ENCODE assay signal across 13 mouse cellular contexts in the genomic region with DNA sequence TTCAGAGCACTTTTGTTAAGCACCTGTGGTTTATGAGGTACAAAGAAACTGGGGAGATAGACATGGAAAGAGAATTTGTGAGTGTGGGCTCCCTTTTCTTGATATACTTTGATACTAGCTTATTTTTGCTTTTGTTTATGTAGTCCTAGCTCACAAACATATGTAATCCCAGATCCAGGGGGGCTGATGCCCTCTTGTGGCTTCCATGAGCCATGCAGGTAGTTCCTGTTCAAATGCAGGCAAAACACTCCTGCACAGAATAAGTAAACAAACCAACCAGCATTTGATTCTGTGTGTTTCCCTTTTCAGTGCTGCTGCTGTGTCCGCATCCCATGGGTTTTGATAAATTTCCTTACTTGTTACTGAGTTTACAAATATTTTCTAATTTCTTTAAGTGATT. TPM values are rescaled to one million over a fixed set of nuclear protein-coding genes. Genes with fewer than 3 reads are reported as not detected.
DNase-seq lines count a peak whose midpoint lies in the region; ATAC-seq and TF ChIP-seq lines count a peak whose summit lies in the region.
"Had no signal": no experiment of that assay in that cellular context is flagged by ENCODE, and none has a peak within 500 bp of the region (broad histone marks: within the 10 kb centered on the region; RNA-seq: fewer than 3 reads in every experiment).

No protein-coding gene starts in this region.

- no peak overlapping the region for H3K4me3 ChIP-seq in forebrain, embryonic 14.5 days (ENCODE audit: low read depth, low read length)
- H3K4me3 ChIP-seq in forebrain, embryonic 12.5 days (replicated peaks): no peak overlapping the region
- no peak overlapping the region for H3K4me3 ChIP-seq in lung, embryonic 14.5 days (ENCODE audit: low read depth, low read length)
- no peak overlapping the region for H3K4me3 ChIP-seq in midbrain, postnatal 0 days (ENCODE audit: low read depth, low read length)
- H3K4me3 ChIP-seq: embryonic facial prominence, embryonic 13.5 days; liver, embryonic 13.5 days had no signal

- WGBS in forebrain, embryonic 14.5 days: 78% methylated on average over 1 of the region's 1 CpGs
- WGBS in forebrain, embryonic 12.5 days: 71% methylated on average over 1 of the region's 1 CpGs
- WGBS in lung, embryonic 14.5 days: 73% methylated on average over 1 of the region's 1 CpGs
- 88% methylated on average over 1 of the region's 1 CpGs for WGBS in midbrain, postnatal 0 days

- TF ChIP-seq CTCF in lung, embryonic 14.5 days (IDR thresholded peaks at IDR 0.05; ENCODE audit: low read depth): peak; percentile 73
- TF ChIP-seq CTCF in midbrain, postnatal 0 days (IDR thresholded peaks at IDR 0.05): peak; percentile 87

- no peak for ATAC-seq in forebrain, embryonic 14.5 days
- ATAC-seq in forebrain, embryonic 12.5 days (ENCODE audit: low FRiP score): no peak
- ATAC-seq in lung, embryonic 14.5 days (ENCODE audit: insufficient read depth): no peak
- ATAC-seq in midbrain, postnatal 0 days (ENCODE audit: low FRiP score): no peak
- ATAC-seq: Patski had no signal

- DNase-seq in forebrain, embryonic 14.5 days (ENCODE audit: low spot score): peak; percentile 79
- DNase-seq in lung, embryonic 14.5 days: peak; percentile 69
- DNase-seq in lung, postnatal 14 days: no peak
- peak; percentile 44 for DNase-seq in embryo, embryonic 9.5 days (ENCODE audit: extremely low spot score)
- peak; percentile 74 for DNase-seq in midbrain, postnatal 0 days (ENCODE audit: low spot score)
- DNase-seq in urinary bladder, postnatal 10 days (ENCODE audit: low spot score): no peak
- DNase-seq in urinary bladder, postnatal 4 days (ENCODE audit: low spot score in 2 of 2): no peak
- DNase-seq: liver, embryonic 13.5 days had no signal

- peaks cover 9% of the 10 kb centered on the region for H3K4me1 ChIP-seq in forebrain, embryonic 14.5 days (ENCODE audit: control insufficient read depth, insufficient read depth, low read length)
- H3K4me1 ChIP-seq in forebrain, embryonic 12.5 days: peaks cover 18% of the 10 kb centered on the region
- H3K4me1 ChIP-seq in lung, embryonic 14.5 days (ENCODE audit: insufficient read depth): no peaks in the 10 kb centered on the region
- H3K4me1 ChIP-seq in midbrain, postnatal 0 days (ENCODE audit: insufficient read depth, low read length): peaks cover 3% of the 10 kb centered on the region; the same call in 1 of the 2 replicates

- no peak overlapping the region for H3K4me2 ChIP-seq in forebrain, embryonic 14.5 days (ENCODE audit: low read length)
- no peak overlapping the region for H3K4me2 ChIP-seq in forebrain, embryonic 12.5 days
- no peak overlapping the region for H3K4me2 ChIP-seq in lung, embryonic 14.5 days
- no peak overlapping the region for H3K4me2 ChIP-seq in midbrain, postnatal 0 days (ENCODE audit: low read depth, low read length, poor library complexity, severe bottlenecking)
- H3K4me2 ChIP-seq: embryonic facial prominence, embryonic 13.5 days; liver, embryonic 13.5 days had no signal

- H3K27ac ChIP-seq in forebrain, embryonic 14.5 days (ENCODE audit: low read depth, low read length): no peak overlapping the region
- H3K27ac ChIP-seq in forebrain, embryonic 12.5 days: no peak overlapping the region
- H3K27ac ChIP-seq in lung, embryonic 14.5 days (ENCODE audit: low read depth): no peak overlapping the region
- no peak overlapping the region for H3K27ac ChIP-seq in midbrain, postnatal 0 days (ENCODE audit: low read depth, low read length)
- H3K27ac ChIP-seq: embryonic facial prominence, embryonic 13.5 days; liver, embryonic 13.5 days had no signal

- no peak overlapping the region for H3K9ac ChIP-seq in forebrain, embryonic 14.5 days (ENCODE audit: low read length)
- H3K9ac ChIP-seq in forebrain, embryonic 12.5 days: no peak overlapping the region
- no peak overlapping the region for H3K9ac ChIP-seq in lung, embryonic 14.5 days
- H3K9ac ChIP-seq in midbrain, postnatal 0 days (replicated peaks; ENCODE audit: low read length, poor library complexity, severe bottlenecking): no peak overlapping the region
- H3K9ac ChIP-seq: embryonic facial prominence, embryonic 13.5 days; liver, embryonic 13.5 days had no signal

- no peaks in the 10 kb centered on the region for H3K27me3 ChIP-seq in forebrain, embryonic 14.5 days (replicated peaks; ENCODE audit: control insufficient read depth, insufficient read depth, low read length)
- H3K27me3 ChIP-seq in forebrain, embryonic 12.5 days: no peaks in the 10 kb centered on the region
- no peaks in the 10 kb centered on the region for H3K27me3 ChIP-seq in lung, embryonic 14.5 days (ENCODE audit: insufficient read depth, low read length)
- no peaks in the 10 kb centered on the region for H3K27me3 ChIP-seq in midbrain, postnatal 0 days (ENCODE audit: insufficient read depth, low read length)
- H3K27me3 ChIP-seq: embryonic facial prominence, embryonic 13.5 days; liver, embryonic 13.5 days; Patski had no signal

- peaks cover 60% of the 10 kb centered on the region for H3K36me3 ChIP-seq in forebrain, embryonic 14.5 days (ENCODE audit: control insufficient read depth, insufficient read depth, low read length)
- peaks cover 63% of the 10 kb centered on the region for H3K36me3 ChIP-seq in forebrain, embryonic 12.5 days (replicated peaks)
- peaks cover 69% of the 10 kb centered on the region for H3K36me3 ChIP-seq in lung, embryonic 14.5 days (ENCODE audit: insufficient read depth)
- peaks cover 42% of the 10 kb centered on the region for H3K36me3 ChIP-seq in midbrain, postnatal 0 days (ENCODE audit: insufficient read depth, low read length)

- no peaks in the 10 kb centered on the region for H3K9me3 ChIP-seq in forebrain, embryonic 14.5 days (replicated peaks; ENCODE audit: control insufficient read depth, low read length)
- no peaks in the 10 kb centered on the region for H3K9me3 ChIP-seq in forebrain, embryonic 12.5 days
- H3K9me3 ChIP-seq in lung, embryonic 14.5 days (ENCODE audit: low read depth, low read length): no peaks in the 10 kb centered on the region
- no peaks in the 10 kb centered on the region for H3K9me3 ChIP-seq in midbrain, postnatal 0 days (ENCODE audit: low read length)
- H3K9me3 ChIP-seq: embryonic facial prominence, embryonic 13.5 days; liver, embryonic 13.5 days had no signal

RNA-seq across cellular contexts. Expression of gene Actr5, which starts 4.7 kb away (rescaled TPM):
- polyA plus RNA-seq in forebrain, embryonic 14.5 days (2014; fragmentation: Nextera tagmentation; extraction: Ambion mirVana): 10.4 and 12.8 TPM in 2 replicates
- polyA plus RNA-seq in forebrain, embryonic 12.5 days (2016; fragmentation: Nextera tagmentation; extraction: Ambion mirVana): 20.3 and 22.6 TPM in 2 replicates
- polyA plus RNA-seq in lung, embryonic 14.5 days (2014; fragmentation: Nextera tagmentation; extraction: Ambion mirVana): 12.5 and 15.5 TPM in 2 replicates
- total RNA-seq in midbrain, postnatal 0 days (2014; rRNA removed): 18.5 and 25.4 TPM in 2 replicates
- polyA plus RNA-seq in midbrain, postnatal 0 days (2015; fragmentation: Nextera tagmentation; extraction: Ambion mirVana): 8.8 and 10.6 TPM in 2 replicates

RNA-seq across cellular contexts. Expression of gene Slc32a1, which starts 18.8 kb away (rescaled TPM):
- 4.6 and 6.4 TPM in 2 replicates for polyA plus RNA-seq in forebrain, embryonic 14.5 days (2014; fragmentation: Nextera tagmentation; extraction: Ambion mirVana)
- polyA plus RNA-seq in forebrain, embryonic 12.5 days (2016; fragmentation: Nextera tagmentation; extraction: Ambion mirVana): 3.8 and 4.3 TPM in 2 replicates
- not detected in 2 replicates for polyA plus RNA-seq in lung, embryonic 14.5 days (2014; fragmentation: Nextera tagmentation; extraction: Ambion mirVana)
- 53.9 and 63.6 TPM in 2 replicates for total RNA-seq in midbrain, postnatal 0 days (2014; rRNA removed)
- 14.3 and 14.4 TPM in 2 replicates for polyA plus RNA-seq in midbrain, postnatal 0 days (2015; fragmentation: Nextera tagmentation; extraction: Ambion mirVana)
- total RNA-seq: heart, postnatal 10 days; neutrophil, adult 5-6 weeks had no signal
- polyA plus RNA-seq: embryonic facial prominence, embryonic 13.5 days; liver, embryonic 13.5 days; Patski had no signal

RNA-seq across cellular contexts. Expression of gene Ppp1r16b, which starts 35.8 kb away (rescaled TPM):
- polyA plus RNA-seq in forebrain, embryonic 14.5 days (2014; fragmentation: Nextera tagmentation; extraction: Ambion mirVana): 12.4 and 18.4 TPM in 2 replicates
- 2.9 and 3.2 TPM in 2 replicates for polyA plus RNA-seq in forebrain, embryonic 12.5 days (2016; fragmentation: Nextera tagmentation; extraction: Ambion mirVana)
- 16.3 and 17.6 TPM in 2 replicates for polyA plus RNA-seq in lung, embryonic 14.5 days (2014; fragmentation: Nextera tagmentation; extraction: Ambion mirVana)
- 30.8 and 32.2 TPM in 2 replicates for total RNA-seq in midbrain, postnatal 0 days (2014; rRNA removed)
- polyA plus RNA-seq in midbrain, postnatal 0 days (2015; fragmentation: Nextera tagmentation; extraction: Ambion mirVana): 31.0 and 31.6 TPM in 2 replicates

Comparison
In these comparisons a context has a peak if more than half of its experiments do, and no peak if none do; other contexts are left out.
1. DNase-seq: peak in forebrain, embryonic 14.5 days (single experiment), lung, embryonic 14.5 days (single experiment), embryo, embryonic 9.5 days (single experiment) and midbrain, postnatal 0 days (single experiment); none in lung, postnatal 14 days (single experiment), urinary bladder, postnatal 10 days (single experiment) and urinary bladder, postnatal 4 days (0 of 2).